ENCODE assay signal across 21 mouse cellular contexts in the genomic region with DNA sequence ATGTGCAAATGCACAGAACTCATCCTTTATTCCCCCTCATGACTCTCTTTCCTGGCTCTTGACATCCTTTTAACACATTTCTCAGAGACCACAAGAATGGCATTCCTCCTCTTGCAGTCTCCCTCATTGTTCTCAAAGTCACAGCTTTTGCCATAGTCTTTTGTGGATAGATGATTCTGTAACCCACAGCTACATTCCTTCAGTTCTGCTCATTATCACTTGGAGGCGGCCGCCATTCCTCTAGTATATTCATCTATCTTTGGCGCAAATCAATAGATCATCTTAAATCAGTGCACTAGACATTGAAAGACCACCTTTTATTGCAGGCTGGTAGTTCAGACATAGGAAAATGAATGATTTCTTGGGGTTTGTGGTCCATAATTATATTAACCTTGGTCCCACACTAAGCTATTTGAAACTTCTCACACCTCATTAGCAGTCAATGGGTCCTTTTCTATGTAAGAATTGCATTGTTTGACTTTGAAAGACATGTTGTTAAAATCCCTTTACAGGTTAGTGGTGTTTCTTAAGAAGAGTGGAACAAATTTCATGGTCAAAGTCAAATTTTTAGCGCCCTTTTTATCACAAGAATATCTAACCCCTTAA.
DNase-seq lines count a peak whose midpoint lies in the region; ATAC-seq lines count a peak whose summit lies in the region.
"Had no signal": no experiment of that assay in that cellular context is flagged by ENCODE, and none has a peak within 500 bp of the region (broad histone marks: within the 10 kb centered on the region; RNA-seq: fewer than 3 reads in every experiment).

No protein-coding gene starts in this region.

- H3K27me3 ChIP-seq in midbrain, embryonic 10.5 days (ENCODE audit: low read depth, poor library complexity, severe bottlenecking) = no peaks in the 10 kb centered on the region
- H3K27me3 ChIP-seq in midbrain, embryonic 16.5 days (ENCODE audit: control insufficient read depth, insufficient read depth, low read depth, low read length) = no peaks in the 10 kb centered on the region
- no peaks in the 10 kb centered on the region for H3K27me3 ChIP-seq in neural tube, embryonic 12.5 days (replicated peaks)
- H3K27me3 ChIP-seq: embryonic facial prominence, embryonic 13.5 days; forebrain, embryonic 12.5 days; heart, embryonic 15.5 days had no signal

- no peak overlapping the region for H3K9ac ChIP-seq in midbrain, embryonic 16.5 days (ENCODE audit: low read depth, low read length)
- H3K9ac ChIP-seq in neural tube, embryonic 12.5 days = no peak overlapping the region
- H3K9ac ChIP-seq: embryonic facial prominence, embryonic 13.5 days; forebrain, embryonic 12.5 days; heart, embryonic 15.5 days had no signal

- no peaks in the 10 kb centered on the region for H3K36me3 ChIP-seq in midbrain, embryonic 10.5 days
- H3K36me3 ChIP-seq in midbrain, embryonic 16.5 days (ENCODE audit: control insufficient read depth, insufficient read depth, low read length) = no peaks in the 10 kb centered on the region
- H3K36me3 ChIP-seq in neural tube, embryonic 12.5 days = no peaks in the 10 kb centered on the region
- H3K36me3 ChIP-seq: embryonic facial prominence, embryonic 13.5 days; forebrain, embryonic 12.5 days; G1E; heart, embryonic 15.5 days had no signal

- DNase-seq in midbrain, embryonic 10.5 days (ENCODE audit: low spot score) = peak; percentile 20
- no peak for DNase-seq in neural tube, embryonic 10.5 days (ENCODE audit: extremely low spot score, low spot score)
- peak; percentile 70 for DNase-seq in embryo, embryonic 10.5 days (ENCODE audit: low spot score)
- no peak for DNase-seq in adrenal gland, postnatal 14 days
- DNase-seq: adrenal gland, postnatal 10 days; cerebellum, adult 18-20 months; cerebellum, adult 9-11 months; cerebellum, postnatal 36 days; gastrocnemius, postnatal 14 days; heart, adult 2 months; heart, postnatal 14 days had no signal

- WGBS in midbrain, embryonic 10.5 days = 50% methylated on average over 4 of the region's 4 CpGs
- 31% methylated on average over 4 of the region's 4 CpGs for WGBS in midbrain, embryonic 16.5 days
- 33% methylated on average over 4 of the region's 4 CpGs for WGBS in neural tube, embryonic 12.5 days

- H3K4me3 ChIP-seq in midbrain, embryonic 10.5 days = no peak overlapping the region
- no peak overlapping the region for H3K4me3 ChIP-seq in midbrain, embryonic 16.5 days (ENCODE audit: low read depth, low read length)
- no peak overlapping the region for H3K4me3 ChIP-seq in neural tube, embryonic 12.5 days
- H3K4me3 ChIP-seq: embryonic facial prominence, embryonic 13.5 days; forebrain, embryonic 12.5 days; heart, adult 2 months; heart, embryonic 15.5 days had no signal

- H3K9me3 ChIP-seq in midbrain, embryonic 10.5 days (replicated peaks) = no peaks in the 10 kb centered on the region; the same call in 1 of the 2 replicates
- H3K9me3 ChIP-seq in midbrain, embryonic 16.5 days (replicated peaks; ENCODE audit: control insufficient read depth, low read length, poor library complexity, severe bottlenecking) = no peaks in the 10 kb centered on the region
- no peaks in the 10 kb centered on the region for H3K9me3 ChIP-seq in neural tube, embryonic 12.5 days
- H3K9me3 ChIP-seq: embryonic facial prominence, embryonic 13.5 days; forebrain, embryonic 12.5 days; heart, embryonic 15.5 days had no signal

- no peak overlapping the region for H3K4me2 ChIP-seq in midbrain, embryonic 16.5 days (ENCODE audit: low read length)
- no peak overlapping the region for H3K4me2 ChIP-seq in neural tube, embryonic 12.5 days (replicated peaks)
- H3K4me2 ChIP-seq: embryonic facial prominence, embryonic 13.5 days; forebrain, embryonic 12.5 days; heart, embryonic 11.5 days; heart, embryonic 15.5 days had no signal

- H3K4me1 ChIP-seq in midbrain, embryonic 10.5 days = peaks cover 21% of the 10 kb centered on the region
- no peaks in the 10 kb centered on the region for H3K4me1 ChIP-seq in midbrain, embryonic 16.5 days (ENCODE audit: control insufficient read depth, insufficient read depth, low read length)
- no peaks in the 10 kb centered on the region for H3K4me1 ChIP-seq in neural tube, embryonic 12.5 days
- H3K4me1 ChIP-seq: embryonic facial prominence, embryonic 13.5 days; heart, embryonic 15.5 days had no signal

- no peak for ATAC-seq in midbrain, embryonic 16.5 days
- ATAC-seq in neural tube, embryonic 12.5 days (ENCODE audit: low FRiP score, low read depth) = peak; percentile 56; the same call in 1 of the 2 replicates
- no peak for ATAC-seq in frontal cortex, adult (ENCODE audit: low TSS enrichment)
- ATAC-seq: forebrain, embryonic 16.5 days; intestine, postnatal 0 days had no signal

- H3K27ac ChIP-seq in midbrain, embryonic 10.5 days (replicated peaks) = 0 out of 2 replicates have a peak overlapping the region, but pooled peaks have one; percentile 6
- H3K27ac ChIP-seq in midbrain, embryonic 16.5 days (ENCODE audit: low read length) = no peak overlapping the region
- no peak overlapping the region for H3K27ac ChIP-seq in neural tube, embryonic 12.5 days
- H3K27ac ChIP-seq: embryonic facial prominence, embryonic 13.5 days; forebrain, embryonic 12.5 days; heart, adult 2 months; heart, embryonic 15.5 days had no signal

Comparison
In these comparisons a context has a peak if more than half of its experiments do, and no peak if none do; other contexts are left out.
1. DNase-seq: peak in midbrain, embryonic 10.5 days (single experiment) and embryo, embryonic 10.5 days (single experiment); none in neural tube, embryonic 10.5 days (single experiment) and adrenal gland, postnatal 14 days (single experiment).